ENCODE assay signal across 8 mouse cellular contexts in the genomic region with DNA sequence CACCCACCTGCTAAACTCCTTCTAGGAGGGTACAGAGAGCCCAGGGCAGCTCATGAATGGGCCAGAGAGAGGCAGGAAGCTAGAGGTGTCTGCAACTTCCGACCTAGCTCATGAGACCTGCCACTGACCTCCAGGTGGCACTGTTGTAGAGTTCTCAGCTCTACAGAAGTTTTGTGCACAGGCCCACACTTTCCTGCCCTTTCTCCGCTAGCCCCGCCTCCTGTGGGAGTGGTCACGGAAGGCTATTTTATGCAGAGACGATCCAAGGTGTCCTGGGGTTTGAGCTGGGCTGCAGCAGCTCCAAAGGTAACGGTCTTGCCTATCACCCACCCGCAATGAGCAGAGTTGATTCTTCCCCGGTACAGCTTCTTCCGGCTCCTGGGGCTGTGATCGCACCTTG. TPM values are rescaled to one million over a fixed set of nuclear protein-coding genes. Genes with fewer than 3 reads are reported as not detected.
DNase-seq lines count a peak whose midpoint lies in the region; ATAC-seq and TF ChIP-seq lines count a peak whose summit lies in the region.

No protein-coding gene starts in this region.

- intact Hi-C loops in heart, postnatal 10 days (cut with DNase I) = no loop called here

- no peak for TF ChIP-seq POLR2A in cerebellum, adult 2 months (IDR thresholded peaks at IDR 0.05; ENCODE audit: borderline replicate concordance, insufficient read depth, low read length)

- H3K4me1 ChIP-seq in cerebellum, adult 2 months (ENCODE audit: control insufficient read depth, insufficient read depth, low read length) = no peaks in the 10 kb centered on the region

- H3K4me3 ChIP-seq in cerebellum, adult 2 months (replicated peaks; ENCODE audit: insufficient read depth, low read depth, low read length) = no peak overlapping the region

- H3K27me3 ChIP-seq in cerebellum, adult 2 months (ENCODE audit: control insufficient read depth, insufficient read depth, low read length) = no peaks in the 10 kb centered on the region

- WGBS in cerebellum, adult 2 months = 14% methylated on average over 10 of the region's 10 CpGs

- H3K27ac ChIP-seq in cerebellum, adult 2 months (ENCODE audit: insufficient read depth, low read length) = no peak overlapping the region

- peak; percentile 94 for ATAC-seq in erythroid progenitor cell, adult 5-6 weeks (replicated peaks; ENCODE audit: low FRiP score, poor library complexity, severe bottlenecking)

- TF ChIP-seq CTCF in cerebellum, adult 2 months (IDR thresholded peaks at IDR 0.05; ENCODE audit: borderline replicate concordance, insufficient read depth, low read depth, low read length) = peak; percentile 55; the same call in 1 of the 2 replicates

- peak in 1 of 2 experiments; percentile 27 for DNase-seq in cerebellum, adult 2 months
- DNase-seq in cerebellum, adult 8-10 months = no peak
- DNase-seq in adrenal gland, adult 2 months = peak; percentile 84
- DNase-seq in heart, postnatal 10 days = peak; percentile 75 to 84
- peak; percentile 88 for DNase-seq in kidney, postnatal 14 days
- DNase-seq in lung, postnatal 4 days = peak; percentile 82 to 86
- peak; percentile 68 to 92 for DNase-seq in spleen, postnatal 10 days (ENCODE audit: low spot score in 2 of 2)

RNA-seq across cellular contexts. Expression of a gene that starts 20.1 kb away (rescaled TPM):
- polyA plus RNA-seq in cerebellum, adult 2 months (2012; rRNA removed) = 22.3 and 25.3 TPM in 2 replicates
- total RNA-seq in adrenal gland, adult 2 months (2021) = 10 to 100 TPM; 59.7 to 61.3 TPM
- 131 and 157 TPM in 2 replicates for polyA plus RNA-seq in adrenal gland, adult 2 months (2012; rRNA removed)
- total RNA-seq in erythroid progenitor cell, adult 5-6 weeks (2015; ENCODE audit: low replicate concordance) = 4.0 TPM in 1 of 2 replicates, not detected in the other
- 1.2 TPM in 1 of 2 replicates, not detected in the other for total RNA-seq in erythroid progenitor cell, adult 5-6 weeks (2017; ENCODE audit: low replicate concordance)
- total RNA-seq in heart, postnatal 10 days (2021) = 10 to 100 TPM; 33.6 to 37.2 TPM

RNA-seq across cellular contexts. Expression of a gene that starts 20.1 kb away (rescaled TPM):
- polyA plus RNA-seq in cerebellum, adult 2 months (2012; rRNA removed) = 42.3 and 44.4 TPM in 2 replicates
- 1 to 10 TPM; 9.2 to 9.5 TPM for total RNA-seq in adrenal gland, adult 2 months (2021)
- polyA plus RNA-seq in adrenal gland, adult 2 months (2012; rRNA removed) = 28.2 and 30.1 TPM in 2 replicates
- 4.3 and 10.5 TPM in 2 replicates for total RNA-seq in erythroid progenitor cell, adult 5-6 weeks (2015; ENCODE audit: low replicate concordance)
- 1.1 and 4.5 TPM in 2 replicates for total RNA-seq in erythroid progenitor cell, adult 5-6 weeks (2017; ENCODE audit: low replicate concordance)
- 1 to 10 TPM; 5.7 to 6.4 TPM for total RNA-seq in heart, postnatal 10 days (2021)

RNA-seq across cellular contexts. Expression of a gene that starts 21.8 kb away (rescaled TPM):
- polyA plus RNA-seq in cerebellum, adult 2 months (2012; rRNA removed) = 50.2 and 56.4 TPM in 2 replicates
- 10 to 100 TPM; 54.1 to 70.6 TPM for total RNA-seq in adrenal gland, adult 2 months (2021)
- 13.8 and 18.3 TPM in 2 replicates for polyA plus RNA-seq in adrenal gland, adult 2 months (2012; rRNA removed)
- 29.2 and 30.6 TPM in 2 replicates for total RNA-seq in erythroid progenitor cell, adult 5-6 weeks (2015; ENCODE audit: low replicate concordance)
- 9.9 and 11.1 TPM in 2 replicates for total RNA-seq in erythroid progenitor cell, adult 5-6 weeks (2017; ENCODE audit: low replicate concordance)
- 10 to 100 TPM; 34.6 to 38.9 TPM for total RNA-seq in heart, postnatal 10 days (2021)

RNA-seq across cellular contexts. Expression of a gene that starts 21.8 kb away (rescaled TPM):
- 77.1 and 78.2 TPM in 2 replicates for polyA plus RNA-seq in cerebellum, adult 2 months (2012; rRNA removed)
- total RNA-seq in adrenal gland, adult 2 months (2021) = 10 to 100 TPM; 50.3 to 61.3 TPM
- polyA plus RNA-seq in adrenal gland, adult 2 months (2012; rRNA removed) = 42.1 and 53.3 TPM in 2 replicates
- 8.0 and 14.4 TPM in 2 replicates for total RNA-seq in erythroid progenitor cell, adult 5-6 weeks (2015; ENCODE audit: low replicate concordance)
- 23.4 and 42.7 TPM in 2 replicates for total RNA-seq in erythroid progenitor cell, adult 5-6 weeks (2017; ENCODE audit: low replicate concordance)
- 10 to 100 TPM; 48.5 to 48.7 TPM for total RNA-seq in heart, postnatal 10 days (2021)

RNA-seq across cellular contexts. Expression of a gene that starts 21.8 kb away (rescaled TPM):
- 256 TPM in 2 replicates for polyA plus RNA-seq in cerebellum, adult 2 months (2012; rRNA removed)
- total RNA-seq in adrenal gland, adult 2 months (2021) = 100 to 1,000 TPM; 123 to 184 TPM
- polyA plus RNA-seq in adrenal gland, adult 2 months (2012; rRNA removed) = 174 and 180 TPM in 2 replicates
- total RNA-seq in erythroid progenitor cell, adult 5-6 weeks (2015; ENCODE audit: low replicate concordance) = 141 and 175 TPM in 2 replicates
- total RNA-seq in erythroid progenitor cell, adult 5-6 weeks (2017; ENCODE audit: low replicate concordance) = 117 and 123 TPM in 2 replicates
- 100 to 1,000 TPM; 124 to 125 TPM for total RNA-seq in heart, postnatal 10 days (2021)

Comparison
In these comparisons a context has a peak if more than half of its experiments do, and no peak if none do; other contexts are left out.
1. RNA of a gene that starts 20.1 kb away (total RNA-seq): 59.7 to 61.3 TPM in adrenal gland, adult 2 months and 33.6 to 37.2 TPM in heart, postnatal 10 days; 1.2 to 4.0 TPM in erythroid progenitor cell, adult 5-6 weeks; every median in the first group is over 4 times any median in the second.